ENCODE assay signal across 8 mouse cellular contexts in genomic region chr7:99797911-99798647, GRCm38 (mm10). TPM values are rescaled to one million over a fixed set of nuclear protein-coding genes. Genes with fewer than 3 reads are reported as not detected.
A peak's percentile ranks its signal among the peaks of the same experiment; 100 is the strongest.
DNase-seq lines count a peak whose midpoint lies in the region; ATAC-seq lines count a peak whose summit lies in the region.

No protein-coding gene starts in this region.

- 35% methylated on average over 6 of the region's 6 CpGs for WGBS in liver, embryonic 11.5 days
- WGBS in embryonic facial prominence, embryonic 11.5 days = 34% methylated on average over 6 of the region's 6 CpGs
- 30% methylated on average over 6 of the region's 6 CpGs for WGBS in midbrain, embryonic 16.5 days

- H3K4me1 ChIP-seq in liver, embryonic 11.5 days (replicated peaks; ENCODE audit: control insufficient read depth, insufficient read depth, low read length) = peaks cover 4% of the 10 kb centered on the region
- no peaks in the 10 kb centered on the region for H3K4me1 ChIP-seq in embryonic facial prominence, embryonic 11.5 days (ENCODE audit: control insufficient read depth, insufficient read depth, low read length)
- H3K4me1 ChIP-seq in midbrain, embryonic 16.5 days (ENCODE audit: control insufficient read depth, insufficient read depth, low read length) = peaks cover 8% of the 10 kb centered on the region

- H3K36me3 ChIP-seq in liver, embryonic 11.5 days (ENCODE audit: control insufficient read depth, insufficient read depth, low read length) = no peaks in the 10 kb centered on the region
- no peaks in the 10 kb centered on the region for H3K36me3 ChIP-seq in embryonic facial prominence, embryonic 11.5 days (replicated peaks; ENCODE audit: control insufficient read depth, insufficient read depth, low read depth, low read length)
- no peaks in the 10 kb centered on the region for H3K36me3 ChIP-seq in midbrain, embryonic 16.5 days (ENCODE audit: control insufficient read depth, insufficient read depth, low read length)

- DNase-seq in liver (peak; percentile 41), ZHBTc4 (ENCODE audit: low read depth, low spot score) (peak; percentile 78)
- no peak for DNase-seq in liver, embryonic 11.5 days (ENCODE audit: low spot score)
- peak; percentile 92 for DNase-seq in embryonic facial prominence, embryonic 11.5 days (ENCODE audit: low spot score)
- DNase-seq in left cerebral cortex, postnatal 25 days (ENCODE audit: low spot score in 2 of 2) = peak; percentile 81 to 84
- DNase-seq in thymus, postnatal 14 days = peak; percentile 85

- no peak for ATAC-seq in liver, embryonic 11.5 days (replicated peaks; ENCODE audit: low FRiP score)
- no peak for ATAC-seq in embryonic facial prominence, embryonic 11.5 days (replicated peaks; ENCODE audit: insufficient number of reproducible peaks, low FRiP score, low TSS enrichment, low read depth)
- peak; percentile 68 to 80; a peak in 3 of 4 replicates for ATAC-seq in hematopoietic stem cell, adult 5-6 weeks (replicated peaks in 1 of 2; ENCODE audit: insufficient read depth in 1 of 2, low FRiP score in 2 of 2, low TSS enrichment in 1 of 2, low read depth in 1 of 2, poor library complexity in 2 of 2, severe bottlenecking in 2 of 2)
- ATAC-seq in midbrain, embryonic 16.5 days = peak; percentile 68; the same call in 1 of the 2 replicates

- H3K9ac ChIP-seq in liver, embryonic 11.5 days (ENCODE audit: low read depth, low read length) = no peak overlapping the region
- H3K9ac ChIP-seq in embryonic facial prominence, embryonic 11.5 days (replicated peaks; ENCODE audit: low read length) = no peak overlapping the region
- H3K9ac ChIP-seq in midbrain, embryonic 16.5 days (ENCODE audit: low read depth, low read length) = no peak overlapping the region

- peaks cover 11% of the 10 kb centered on the region for H3K27me3 ChIP-seq in liver, embryonic 11.5 days (replicated peaks; ENCODE audit: control insufficient read depth, insufficient read depth, low read length)
- H3K27me3 ChIP-seq in embryonic facial prominence, embryonic 11.5 days (ENCODE audit: control insufficient read depth, insufficient read depth, low read length) = no peaks in the 10 kb centered on the region
- H3K27me3 ChIP-seq in midbrain, embryonic 16.5 days (ENCODE audit: control insufficient read depth, insufficient read depth, low read depth, low read length) = no peaks in the 10 kb centered on the region

- no peak overlapping the region for H3K4me3 ChIP-seq in liver, embryonic 11.5 days (ENCODE audit: low read depth, low read length)
- no peak overlapping the region for H3K4me3 ChIP-seq in embryonic facial prominence, embryonic 11.5 days (ENCODE audit: low read depth, low read length)
- H3K4me3 ChIP-seq in midbrain, embryonic 16.5 days (ENCODE audit: low read depth, low read length) = no peak overlapping the region

- intact Hi-C loops in left cerebral cortex, postnatal 25 days (cut with DNase I) = loop anchor here (1.0 to 5.0 kb wide), 4 partner anchors 86 to 296 kb away; partner anchors contain the start of gene Slco2b1

- no peak overlapping the region for H3K27ac ChIP-seq in liver, embryonic 11.5 days (ENCODE audit: low read depth, low read length)
- no peak overlapping the region for H3K27ac ChIP-seq in embryonic facial prominence, embryonic 11.5 days (replicated peaks; ENCODE audit: low read depth, low read length)
- no peak overlapping the region for H3K27ac ChIP-seq in midbrain, embryonic 16.5 days (ENCODE audit: low read length)

- H3K4me2 ChIP-seq in liver, embryonic 11.5 days = no peak overlapping the region
- H3K4me2 ChIP-seq in embryonic facial prominence, embryonic 11.5 days (ENCODE audit: low read depth, low read length) = no peak overlapping the region
- no peak overlapping the region for H3K4me2 ChIP-seq in midbrain, embryonic 16.5 days (ENCODE audit: low read length)

- 0 out of 2 replicates have a peak, but pooled peaks cover 3% of the 10 kb centered on the region for H3K9me3 ChIP-seq in liver, embryonic 11.5 days (ENCODE audit: control insufficient read depth, low read length)
- no peaks in the 10 kb centered on the region for H3K9me3 ChIP-seq in embryonic facial prominence, embryonic 11.5 days (replicated peaks; ENCODE audit: control insufficient read depth, low read length)
- no peaks in the 10 kb centered on the region for H3K9me3 ChIP-seq in midbrain, embryonic 16.5 days (replicated peaks; ENCODE audit: control insufficient read depth, low read length, poor library complexity, severe bottlenecking)

RNA-seq across cellular contexts. Expression of gene Neu3, which starts 30.1 kb away (rescaled TPM):
- polyA plus RNA-seq in liver, embryonic 11.5 days (2014; fragmentation: Nextera tagmentation; extraction: Ambion mirVana) = 5.4 and 5.9 TPM in 2 replicates
- polyA plus RNA-seq in embryonic facial prominence, embryonic 11.5 days (2014; fragmentation: Nextera tagmentation; extraction: Ambion mirVana) = 1.6 and 1.7 TPM in 2 replicates
- total RNA-seq in hematopoietic stem cell, adult 5-6 weeks (2017) = 3.7 and 6.1 TPM in 2 replicates
- 1 to 10 TPM; 2.8 to 2.9 TPM for total RNA-seq in left cerebral cortex, postnatal 25 days (2021)
- 1.5 and 2.5 TPM in 2 replicates for polyA plus RNA-seq in midbrain, embryonic 16.5 days (2015; fragmentation: Nextera tagmentation; extraction: Ambion mirVana)

RNA-seq across cellular contexts. Expression of gene Olfr521, which starts 34.8 kb away (rescaled TPM):
- not detected in 2 replicates for polyA plus RNA-seq in liver, embryonic 11.5 days (2014; fragmentation: Nextera tagmentation; extraction: Ambion mirVana)
- not detected in 2 replicates for polyA plus RNA-seq in embryonic facial prominence, embryonic 11.5 days (2014; fragmentation: Nextera tagmentation; extraction: Ambion mirVana)
- not detected in 2 replicates for total RNA-seq in hematopoietic stem cell, adult 5-6 weeks (2017)
- not detected for total RNA-seq in left cerebral cortex, postnatal 25 days (2021)
- not detected in 2 replicates for polyA plus RNA-seq in midbrain, embryonic 16.5 days (2015; fragmentation: Nextera tagmentation; extraction: Ambion mirVana)

Comparison
In these comparisons a context has a peak if more than half of its experiments do, and no peak if none do; other contexts are left out.
1. ATAC-seq: peak in hematopoietic stem cell, adult 5-6 weeks (2 of 2) and midbrain, embryonic 16.5 days (single experiment); none in liver, embryonic 11.5 days (single experiment) and embryonic facial prominence, embryonic 11.5 days (single experiment).